In the genomic region with DNA sequence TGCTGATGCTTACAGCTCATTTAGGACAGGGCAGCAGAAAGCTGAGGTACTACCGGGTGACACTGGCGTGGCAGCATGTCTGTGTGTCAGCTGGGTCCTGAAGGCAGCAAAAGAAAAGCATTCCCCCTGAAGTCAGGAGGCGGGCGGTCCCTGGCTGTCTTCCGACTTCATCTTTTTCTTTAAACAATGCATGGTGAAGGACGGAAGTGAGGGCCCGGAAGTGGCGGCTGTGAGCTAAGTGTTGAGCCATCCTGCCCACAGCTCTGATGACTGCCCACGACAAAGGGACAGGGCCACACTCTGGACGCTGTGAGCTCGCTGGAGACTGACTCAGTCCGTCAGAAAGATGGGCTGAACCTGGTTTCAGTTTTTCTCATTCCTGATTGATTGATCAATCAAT, we compare ENCODE assay signal across 9 mouse cellular contexts. TPM values are rescaled to one million over a fixed set of nuclear protein-coding genes. Genes with fewer than 3 reads are reported as not detected.
DNase-seq lines count a peak whose midpoint lies in the region; ATAC-seq and TF ChIP-seq lines count a peak whose summit lies in the region.
"Had no signal": no experiment of that assay in that cellular context is flagged by ENCODE, and none has a peak within 500 bp of the region (broad histone marks: within the 10 kb centered on the region; RNA-seq: fewer than 3 reads in every experiment).

No protein-coding gene starts in this region.

- no peaks in the 10 kb centered on the region for H3K36me3 ChIP-seq in liver, adult 2 months (ENCODE audit: control insufficient read depth, insufficient read depth, low read length)
- no peaks in the 10 kb centered on the region for H3K36me3 ChIP-seq in heart, embryonic 16.5 days (ENCODE audit: control insufficient read depth, insufficient read depth)
- no peaks in the 10 kb centered on the region for H3K36me3 ChIP-seq in liver, embryonic 15.5 days (replicated peaks)

- TF ChIP-seq POLR2A in liver, adult 2 months (IDR thresholded peaks at IDR 0.05; ENCODE audit: extremely low read depth, insufficient read depth, low read length) = 0 out of 2 replicates have a peak, but pooled peaks have one; percentile 3

- H3K4me3 ChIP-seq in liver, adult 2 months (ENCODE audit: insufficient read depth, low read depth, low read length) = peak overlapping the region; percentile 49; the same call in 1 of the 2 replicates
- peak overlapping the region; percentile 35 for H3K4me3 ChIP-seq in heart, embryonic 16.5 days (ENCODE audit: low read length)
- H3K4me3 ChIP-seq in liver, embryonic 15.5 days (replicated peaks) = peak overlapping the region; percentile 50

- ATAC-seq in heart, embryonic 16.5 days (replicated peaks; ENCODE audit: extremely low read depth, insufficient read depth, low FRiP score) = 0 out of 2 replicates have a peak, but pooled peaks have one; percentile 20
- no peak; the same call in 1 of the 2 replicates for ATAC-seq in liver, embryonic 15.5 days (ENCODE audit: insufficient read depth)
- ATAC-seq: Patski had no signal

- no peak for DNase-seq in liver, adult 2 months (ENCODE audit: extremely low read depth, low read depth, low spot score)
- DNase-seq in liver = no peak
- DNase-seq in spleen, postnatal 36 days (ENCODE audit: low spot score in 2 of 2) = peak; percentile 43 to 46
- no peak for DNase-seq in left cerebral cortex, adult 8-10 months (ENCODE audit: low spot score in 2 of 2)
- DNase-seq in layer of hippocampus, postnatal 14 days (ENCODE audit: low spot score in 2 of 2) = no peak
- DNase-seq in cerebellum, adult 11 months = no peak

- H3K9me3 ChIP-seq in heart, embryonic 16.5 days (replicated peaks; ENCODE audit: control insufficient read depth, low read length) = no peaks in the 10 kb centered on the region
- H3K9me3 ChIP-seq in liver, embryonic 15.5 days (replicated peaks) = no peaks in the 10 kb centered on the region

- peak overlapping the region; percentile 62 for H3K4me2 ChIP-seq in heart, embryonic 16.5 days (ENCODE audit: low read depth, low read length)
- H3K4me2 ChIP-seq in liver, embryonic 15.5 days = peak overlapping the region; percentile 77

- no peaks in the 10 kb centered on the region for H3K79me2 ChIP-seq in liver, adult 2 months (ENCODE audit: control insufficient read depth, insufficient read depth, low read length)

- no peak overlapping the region for H3K27ac ChIP-seq in liver, adult 2 months (replicated peaks; ENCODE audit: insufficient read depth, low read depth, low read length)
- no peak overlapping the region for H3K27ac ChIP-seq in heart, embryonic 16.5 days (ENCODE audit: low read length)
- peak overlapping the region; percentile 58 for H3K27ac ChIP-seq in liver, embryonic 15.5 days (replicated peaks)

- 53% methylated on average over 12 of the region's 12 CpGs for WGBS in liver, adult 2 months
- WGBS in heart, embryonic 16.5 days = 38% methylated on average over 12 of the region's 12 CpGs
- 11% methylated on average over 12 of the region's 12 CpGs for whole genome bisulfite sequencing in liver, embryonic 15.5 days (ENCODE audit: insufficient replicate concordance)

- H3K9ac ChIP-seq in liver, adult 2 months (ENCODE audit: low read depth, low read length) = no peak overlapping the region
- no peak overlapping the region; the same call in 1 of the 2 replicates for H3K9ac ChIP-seq in heart, embryonic 16.5 days (ENCODE audit: low read length)
- H3K9ac ChIP-seq in liver, embryonic 15.5 days = peak overlapping the region; percentile 37

- H3K27me3 ChIP-seq in liver, adult 2 months (ENCODE audit: control insufficient read depth, insufficient read depth, low read length) = peaks cover 7% of the 10 kb centered on the region; the same call in 1 of the 2 replicates
- no peaks in the 10 kb centered on the region for H3K27me3 ChIP-seq in heart, embryonic 16.5 days (ENCODE audit: control insufficient read depth, insufficient read depth, low read length)
- H3K27me3 ChIP-seq in liver, embryonic 15.5 days = no peaks in the 10 kb centered on the region

- H3K4me1 ChIP-seq in liver, adult 2 months (ENCODE audit: control insufficient read depth, insufficient read depth, low read length) = 0 out of 2 replicates have a peak, but pooled peaks cover 1% of the 10 kb centered on the region
- H3K4me1 ChIP-seq in heart, embryonic 16.5 days (ENCODE audit: control insufficient read depth, insufficient read depth, low read length) = peaks cover 10% of the 10 kb centered on the region
- H3K4me1 ChIP-seq in liver, embryonic 15.5 days (replicated peaks) = peaks cover 58% of the 10 kb centered on the region

- no peak for TF ChIP-seq CTCF in liver, adult 2 months (IDR thresholded peaks at IDR 0.05; ENCODE audit: low read depth, low read length)

RNA-seq across cellular contexts. Expression of a gene that starts 20.8 kb away (rescaled TPM):
- 0.09 and 0.13 TPM in 2 replicates for total RNA-seq in liver, adult 2 months (2014; rRNA removed)
- 0.02 and 0.07 TPM in 2 replicates for polyA plus RNA-seq in liver, adult 2 months (2012; rRNA removed)
- polyA plus RNA-seq in heart, embryonic 16.5 days (2015; fragmentation: Nextera tagmentation; extraction: Ambion mirVana) = 1.7 and 1.9 TPM in 2 replicates
- 0.97 and 1.0 TPM in 2 replicates for polyA plus RNA-seq in liver, embryonic 15.5 days (2015; fragmentation: Nextera tagmentation; extraction: Ambion mirVana)
- 1 to 10 TPM; 3.4 to 5.4 (median 3.6) TPM for total RNA-seq in left cerebral cortex, adult 8-10 months (2022)
- 1 to 10 TPM; 1.3 to 1.6 TPM for total RNA-seq in layer of hippocampus, postnatal 14 days (2021)
- polyA plus RNA-seq: Patski had no signal

Comparison
In these comparisons a context has a peak if more than half of its experiments do, and no peak if none do; other contexts are left out.
1. DNase-seq: peak in spleen, postnatal 36 days (2 of 2); none in liver, adult 2 months (single experiment), liver (single experiment), left cerebral cortex, adult 8-10 months (0 of 2), layer of hippocampus, postnatal 14 days (0 of 2) and cerebellum, adult 11 months (single experiment).
2. Peak in every context shown above with its lines, with median percentiles within 50 percentile points of each other: H3K4me3 ChIP-seq.